Comparison of ENCODE assay signal across 10 mouse cellular contexts in the genomic region with DNA sequence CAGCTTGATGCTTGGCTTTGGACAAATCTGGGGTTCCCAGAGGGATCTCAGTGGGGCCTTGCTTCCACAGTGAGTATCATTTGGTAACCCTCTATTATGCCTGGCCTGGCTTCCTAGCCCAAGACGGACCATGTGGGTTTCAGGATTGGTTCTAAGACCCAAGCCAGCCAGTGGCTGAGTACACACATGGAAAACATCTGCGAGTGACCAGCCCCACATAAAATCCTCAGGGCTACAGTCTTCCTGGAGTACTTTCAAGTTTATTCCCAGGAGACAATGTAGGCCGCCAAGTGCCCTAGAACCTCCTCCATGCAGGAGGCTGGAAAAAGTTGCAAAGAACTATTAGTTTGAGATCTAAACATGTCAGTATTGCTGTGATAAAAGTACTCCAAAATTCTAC.
DNase-seq lines count a peak whose midpoint lies in the region; ATAC-seq lines count a peak whose summit lies in the region.
"Had no signal": no experiment of that assay in that cellular context is flagged by ENCODE, and none has a peak within 500 bp of the region (broad histone marks: within the 10 kb centered on the region; RNA-seq: fewer than 3 reads in every experiment).

No protein-coding gene starts in this region.

- H3K27me3 ChIP-seq in heart, embryonic 16.5 days (ENCODE audit: control insufficient read depth, insufficient read depth, low read length), result no peaks in the 10 kb centered on the region
- no peaks in the 10 kb centered on the region; the same call in 1 of the 2 replicates for H3K27me3 ChIP-seq in limb, embryonic 13.5 days
- no peaks in the 10 kb centered on the region for H3K27me3 ChIP-seq in midbrain, embryonic 13.5 days
- no peaks in the 10 kb centered on the region for H3K27me3 ChIP-seq in forebrain, embryonic 14.5 days (replicated peaks; ENCODE audit: control insufficient read depth, insufficient read depth, low read length)

- peak; percentile 82 for DNase-seq in 3T3-L1 (ENCODE audit: low read depth, low spot score)
- peak; percentile 90 for DNase-seq in NIH3T3 (ENCODE audit: low read depth)
- DNase-seq in forebrain, embryonic 14.5 days (ENCODE audit: low spot score), result no peak
- DNase-seq in adrenal gland, adult 18-20 months (ENCODE audit: low spot score in 2 of 2), result no peak

- 0 out of 2 replicates have a peak overlapping the region, but pooled peaks have one; percentile 15 for H3K27ac ChIP-seq in heart, embryonic 16.5 days (ENCODE audit: low read length)
- H3K27ac ChIP-seq in limb, embryonic 13.5 days, result peak overlapping the region; percentile 35
- H3K27ac ChIP-seq in midbrain, embryonic 13.5 days, result no peak overlapping the region
- H3K27ac ChIP-seq in forebrain, embryonic 14.5 days (ENCODE audit: low read depth, low read length), result no peak overlapping the region
- H3K27ac ChIP-seq: forebrain, embryonic 10.5 days; hindbrain, embryonic 14.5 days had no signal

- H3K9ac ChIP-seq in heart, embryonic 16.5 days (ENCODE audit: low read length), result no peak overlapping the region
- no peak overlapping the region for H3K9ac ChIP-seq in limb, embryonic 13.5 days
- H3K9ac ChIP-seq in midbrain, embryonic 13.5 days (replicated peaks), result no peak overlapping the region
- no peak overlapping the region for H3K9ac ChIP-seq in forebrain, embryonic 14.5 days (ENCODE audit: low read length)
- H3K9ac ChIP-seq: hindbrain, embryonic 14.5 days had no signal

- no peaks in the 10 kb centered on the region for H3K9me3 ChIP-seq in heart, embryonic 16.5 days (replicated peaks; ENCODE audit: control insufficient read depth, low read length)
- H3K9me3 ChIP-seq in limb, embryonic 13.5 days, result no peaks in the 10 kb centered on the region
- no peaks in the 10 kb centered on the region for H3K9me3 ChIP-seq in midbrain, embryonic 13.5 days
- no peaks in the 10 kb centered on the region for H3K9me3 ChIP-seq in forebrain, embryonic 14.5 days (replicated peaks; ENCODE audit: control insufficient read depth, low read length)
- H3K9me3 ChIP-seq: forebrain, embryonic 10.5 days had no signal

- H3K4me2 ChIP-seq in heart, embryonic 16.5 days (ENCODE audit: low read depth, low read length), result no peak overlapping the region
- H3K4me2 ChIP-seq in limb, embryonic 13.5 days (replicated peaks), result no peak overlapping the region
- H3K4me2 ChIP-seq in midbrain, embryonic 13.5 days (replicated peaks), result no peak overlapping the region
- H3K4me2 ChIP-seq in forebrain, embryonic 14.5 days (ENCODE audit: low read length), result no peak overlapping the region
- H3K4me2 ChIP-seq: hindbrain, embryonic 14.5 days had no signal

- H3K4me1 ChIP-seq in heart, embryonic 16.5 days (ENCODE audit: control insufficient read depth, insufficient read depth, low read length), result peaks cover 16% of the 10 kb centered on the region
- peaks cover 27% of the 10 kb centered on the region for H3K4me1 ChIP-seq in limb, embryonic 13.5 days
- H3K4me1 ChIP-seq in midbrain, embryonic 13.5 days (replicated peaks), result 0 out of 2 replicates have a peak, but pooled peaks cover under 1% of the 10 kb centered on the region
- no peaks in the 10 kb centered on the region for H3K4me1 ChIP-seq in forebrain, embryonic 14.5 days (ENCODE audit: control insufficient read depth, insufficient read depth, low read length)

- WGBS in heart, embryonic 16.5 days, result 77% methylated on average over 3 of the region's 3 CpGs
- WGBS in limb, embryonic 13.5 days, result 34% methylated on average over 3 of the region's 3 CpGs
- 87% methylated on average over 3 of the region's 3 CpGs for WGBS in midbrain, embryonic 13.5 days
- 92% methylated on average over 3 of the region's 3 CpGs for WGBS in forebrain, embryonic 14.5 days

- no peak overlapping the region for H3K4me3 ChIP-seq in heart, embryonic 16.5 days (ENCODE audit: low read length)
- H3K4me3 ChIP-seq in limb, embryonic 13.5 days, result no peak overlapping the region
- no peak overlapping the region for H3K4me3 ChIP-seq in midbrain, embryonic 13.5 days (replicated peaks)
- H3K4me3 ChIP-seq in forebrain, embryonic 14.5 days (ENCODE audit: low read depth, low read length), result no peak overlapping the region
- H3K4me3 ChIP-seq: forebrain, embryonic 10.5 days had no signal

- ATAC-seq in heart, embryonic 16.5 days (replicated peaks; ENCODE audit: extremely low read depth, insufficient read depth, low FRiP score), result no peak
- ATAC-seq in limb, embryonic 13.5 days (ENCODE audit: low FRiP score, low read depth), result no peak; the same call in 1 of the 2 replicates
- ATAC-seq in midbrain, embryonic 13.5 days, result no peak
- ATAC-seq in forebrain, embryonic 14.5 days, result no peak
- no peak for ATAC-seq in inflammation-experienced regulatory T-cells, adult 6 months

- H3K36me3 ChIP-seq in heart, embryonic 16.5 days (ENCODE audit: control insufficient read depth, insufficient read depth), result peaks cover 21% of the 10 kb centered on the region; the same call in 1 of the 2 replicates
- H3K36me3 ChIP-seq in limb, embryonic 13.5 days, result peaks cover 19% of the 10 kb centered on the region
- no peaks in the 10 kb centered on the region for H3K36me3 ChIP-seq in midbrain, embryonic 13.5 days
- H3K36me3 ChIP-seq in forebrain, embryonic 14.5 days (ENCODE audit: control insufficient read depth, insufficient read depth, low read length), result no peaks in the 10 kb centered on the region
- H3K36me3 ChIP-seq: forebrain, embryonic 10.5 days had no signal

Comparison
In these comparisons a context has a peak if more than half of its experiments do, and no peak if none do; other contexts are left out.
1. DNase-seq: peak in 3T3-L1 (single experiment) and NIH3T3 (single experiment); none in forebrain, embryonic 14.5 days (single experiment) and adrenal gland, adult 18-20 months (0 of 2).
2. H3K27ac ChIP-seq: peak in heart, embryonic 16.5 days (single experiment) and limb, embryonic 13.5 days (single experiment); none in midbrain, embryonic 13.5 days (single experiment) and forebrain, embryonic 14.5 days (single experiment).